Mouse (Mus musculus) MN1 (cell line): Measurements from ENCODE around the gene Ddb2.

Experiments
- DNase-seq: peaks from one replicate; pipeline ENCODE4 v3.0.0-alpha.2; 2016; ENCODE audit warnings: low spot score

Ddb2 gene

GRCm38 (mm10) chr2:91187431-91187830, 49.4 kb downstream of the Ddb2 start:
- no peak for DNase-seq

GRCm38 (mm10) chr2:91186208-91186607, 50.6 kb downstream of the Ddb2 start:
- no peak for DNase-seq

- no peak for DNase-seq
These were observed 52.9 kb downstream of the Ddb2 start, which contains the start of gene Madd for GRCm38 (mm10) chr2:91183711-91184405. Gene Madd (minus strand): TSS chr2:91183837.

GRCm38 (mm10) chr2:91183148-91183513, 53.7 kb downstream of the Ddb2 start:
- DNase-seq, result peak; percentile 97

DNA sequence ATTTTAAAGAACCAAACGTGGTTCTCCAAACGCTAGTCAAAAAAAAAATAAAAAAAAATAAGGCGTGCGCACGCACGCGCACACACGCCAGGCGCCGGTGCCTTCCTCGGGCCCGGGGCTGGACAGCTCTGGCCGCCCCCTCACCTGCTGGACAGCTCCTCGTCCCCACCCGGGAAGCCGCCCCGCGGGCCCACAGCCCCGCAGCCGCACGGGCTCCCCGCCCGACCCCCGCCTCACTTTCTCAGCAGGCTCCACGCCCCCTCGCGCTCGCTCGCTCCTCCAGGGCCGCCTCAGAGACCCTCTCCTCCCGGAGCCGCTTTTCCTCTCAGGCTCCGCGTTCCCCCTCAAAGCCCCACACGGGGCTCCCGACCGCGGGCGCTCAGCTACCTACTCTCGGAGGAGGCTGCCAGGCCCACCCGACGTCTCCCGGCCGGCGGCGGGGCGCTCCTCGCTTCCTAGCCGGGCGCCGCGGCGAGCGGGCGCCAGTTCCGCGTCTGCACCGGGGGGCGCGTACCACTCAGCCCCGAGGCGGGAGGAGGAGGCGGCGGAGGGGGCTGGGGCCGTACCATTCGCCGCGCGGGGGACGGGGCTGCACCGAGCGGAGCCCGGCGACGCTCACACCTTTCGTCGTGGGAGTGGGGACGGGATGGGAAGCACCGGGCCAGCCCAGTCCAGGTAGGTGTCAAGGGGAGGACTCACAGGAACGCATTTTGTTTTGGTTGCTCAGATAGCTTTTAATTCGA, 54.2 kb downstream of the Ddb2 start:
- DNase-seq, result peak; percentile 87

DNA sequence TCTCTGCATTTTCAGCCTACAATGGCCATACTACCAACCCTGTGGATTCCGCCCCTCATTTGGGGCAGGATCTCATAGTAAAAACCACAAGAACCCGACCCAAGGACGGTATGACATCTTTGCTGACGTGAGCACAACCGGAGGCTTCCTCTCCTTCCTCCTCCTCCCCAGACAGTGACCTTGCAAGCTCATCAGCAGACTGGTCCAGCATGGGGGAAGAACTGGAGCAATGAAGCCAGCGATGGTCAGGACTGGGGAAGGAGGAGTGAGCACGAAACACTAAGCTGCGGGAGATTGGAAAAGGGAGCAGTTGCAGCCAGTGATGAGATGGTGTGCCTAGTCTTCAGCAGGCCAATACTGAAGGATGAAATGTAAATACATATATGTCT, 54.8 kb downstream of the Ddb2 start:
- DNase-seq, result peak; percentile 19

- peak; percentile 52 for DNase-seq
These were observed 56.1 kb downstream of the Ddb2 start for GRCm38 (mm10) chr2:91180706-91181105.

DNA sequence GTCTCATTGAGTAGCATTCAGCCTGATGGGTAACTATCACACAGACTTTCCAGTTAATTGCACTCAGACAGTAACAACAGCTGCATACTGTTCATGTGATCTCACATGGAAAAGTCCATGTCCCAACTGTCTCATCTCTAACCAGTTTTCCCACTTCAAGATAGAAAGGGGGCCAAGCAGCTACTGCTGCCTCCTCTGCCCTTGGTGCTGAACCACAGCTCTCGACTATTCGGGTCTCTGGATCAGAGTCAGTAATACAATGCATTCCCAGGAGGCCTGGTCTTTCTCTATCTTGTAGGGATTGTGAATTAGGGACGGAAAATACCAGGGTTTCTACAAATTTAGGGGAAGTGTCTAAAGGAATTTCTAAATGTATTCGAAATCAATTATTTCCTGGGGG, 57.0 kb downstream of the Ddb2 start:
- no peak for DNase-seq

- DNase-seq, result no peak
These were observed 60.5 kb downstream of the Ddb2 start for GRCm38 (mm10) chr2:91176234-91176633.

DNA sequence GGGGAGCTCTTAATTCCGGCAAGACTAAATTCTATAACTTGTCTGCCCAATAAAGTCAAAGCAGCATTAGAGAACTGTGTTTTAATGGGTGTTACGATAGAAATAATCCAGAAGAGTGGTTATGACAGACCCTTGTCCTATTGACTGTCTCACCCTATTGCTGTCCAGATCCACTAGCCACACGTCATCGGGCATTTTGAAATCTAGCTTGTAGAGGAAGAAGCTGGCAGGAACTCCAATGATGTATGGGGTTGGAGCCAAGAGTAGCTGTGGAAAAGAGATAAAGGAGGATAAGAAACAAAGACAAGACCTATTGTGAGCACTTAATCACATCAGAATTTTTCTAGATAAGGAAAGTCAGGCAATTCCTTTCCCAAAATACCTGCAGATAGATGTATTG, 61.3 kb downstream of the Ddb2 start:
- DNase-seq, result no peak

DNA sequence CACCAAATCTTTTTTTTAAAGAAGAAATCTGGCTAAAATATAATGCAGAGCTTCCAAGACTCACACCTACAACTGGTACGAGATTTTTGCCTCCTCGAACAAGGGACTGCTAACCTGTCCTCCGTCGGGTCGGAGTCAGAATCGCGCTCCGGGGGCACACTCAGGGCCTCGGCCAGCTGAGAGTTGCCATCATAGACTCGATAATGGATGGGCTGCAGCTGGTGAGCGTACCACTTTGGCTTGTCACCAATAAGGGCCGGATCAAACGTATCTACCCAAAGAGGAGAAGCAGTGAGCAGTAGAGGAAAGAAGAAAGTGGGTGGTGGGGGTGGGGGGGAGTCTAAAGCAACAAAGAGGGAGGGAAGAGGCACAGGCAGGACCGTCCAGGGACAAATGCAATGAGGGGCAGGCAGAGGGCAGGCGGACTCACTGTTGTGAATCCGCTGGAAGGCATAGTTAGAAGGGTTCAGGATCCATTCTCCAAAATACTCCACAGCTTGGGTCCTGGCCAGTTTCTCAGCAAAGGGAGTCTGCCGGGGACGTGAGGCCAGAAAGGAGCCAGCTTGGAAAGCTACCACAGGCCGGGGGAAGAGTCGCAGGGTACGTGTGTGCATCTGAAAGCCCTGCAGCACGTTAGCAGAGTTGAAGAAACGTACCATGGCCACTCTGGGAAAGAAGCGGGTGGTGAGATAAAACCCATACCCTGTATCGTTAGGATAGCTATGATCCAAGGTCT, 67.0 kb downstream of the Ddb2 start:
- no peak for DNase-seq

GRCm38 (mm10) chr2:91167629-91168028, 69.2 kb downstream of the Ddb2 start:
- peak; percentile 79 for DNase-seq

DNA sequence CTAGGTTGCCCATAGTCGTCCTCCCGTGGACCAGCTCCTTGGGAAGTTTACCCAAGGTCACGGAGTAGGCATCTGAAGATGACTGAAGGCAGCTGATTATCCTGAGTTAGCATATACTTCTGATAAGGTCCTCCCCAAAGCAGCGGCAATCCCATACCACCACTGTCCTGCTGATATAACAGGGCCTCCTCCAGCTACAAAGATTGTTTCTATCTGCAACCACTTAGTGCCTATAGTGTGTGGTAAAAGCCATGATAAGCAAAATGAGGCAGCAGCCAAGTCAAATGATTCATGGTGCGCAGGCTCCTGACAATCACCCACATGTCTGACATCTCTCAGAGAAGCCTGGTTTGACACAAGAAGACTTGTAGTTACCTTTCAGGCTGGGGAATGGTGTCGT, 71.8 kb downstream of the Ddb2 start:
- DNase-seq, result no peak

GRCm38 (mm10) chr2:91163532-91163931, 73.2 kb downstream of the Ddb2 start:
- DNase-seq, result no peak

- no peak for DNase-seq
These were observed 73.8 kb downstream of the Ddb2 start for GRCm38 (mm10) chr2:91162952-91163351.
